Mouse (Mus musculus): ENCODE results near the gene Tenm2.

The Tenm2 gene

GRCm38 (mm10) chr11:37076989-37077598, 158.7 kb downstream of the Tenm2 start:
- no peak for DNase-seq

GRCm38 (mm10) chr11:37075349-37075748, 160.4 kb downstream of the Tenm2 start:
- no peak for DNase-seq

DNA sequence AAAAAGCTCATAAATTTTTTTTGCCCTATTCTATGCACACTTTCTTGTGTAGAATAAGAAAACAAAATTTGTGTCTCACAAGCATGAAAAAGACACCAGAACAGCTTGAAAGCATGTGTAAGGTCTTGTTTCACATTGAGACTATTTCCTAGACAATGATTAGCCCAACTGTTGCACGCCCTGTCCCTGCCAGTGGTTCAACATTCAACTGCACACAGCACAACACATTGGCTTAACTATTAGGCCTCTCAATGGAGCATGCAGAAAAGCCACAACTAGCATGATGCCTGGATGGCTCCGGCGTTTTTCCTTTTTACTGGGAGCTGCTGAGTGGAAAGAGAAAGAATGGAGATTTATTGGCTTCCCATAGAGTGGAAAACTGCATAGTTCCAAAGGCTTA, 170.3 kb downstream of the Tenm2 start:
- DNase-seq, result no peak

GRCm38 (mm10) chr11:37046671-37047070, 189.1 kb downstream of the Tenm2 start:
- peak; percentile 14 for DNase-seq

DNA sequence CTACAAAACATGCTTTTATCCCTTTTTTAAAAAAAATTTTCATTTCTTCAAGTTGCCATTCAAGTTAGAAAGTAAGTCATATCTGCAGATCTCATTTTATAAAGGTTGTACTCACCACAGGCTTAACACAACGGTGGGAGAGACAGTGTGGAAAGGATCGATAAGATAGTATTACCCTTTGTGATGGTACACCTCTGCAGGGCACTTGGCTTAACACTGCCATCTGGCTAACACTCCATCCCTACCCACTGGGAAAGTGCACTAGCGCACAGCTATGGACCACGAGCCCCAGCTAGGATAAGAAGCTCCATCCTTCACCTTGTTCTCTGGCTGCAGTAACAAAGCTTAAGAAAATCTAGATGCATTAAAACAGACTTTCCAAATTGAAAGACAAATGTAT, 194.5 kb downstream of the Tenm2 start:
- no peak for DNase-seq

- DNase-seq, result no peak
Observed at GRCm38 (mm10) chr11:37039283-37039682, 196.5 kb downstream of the Tenm2 start.

DNA sequence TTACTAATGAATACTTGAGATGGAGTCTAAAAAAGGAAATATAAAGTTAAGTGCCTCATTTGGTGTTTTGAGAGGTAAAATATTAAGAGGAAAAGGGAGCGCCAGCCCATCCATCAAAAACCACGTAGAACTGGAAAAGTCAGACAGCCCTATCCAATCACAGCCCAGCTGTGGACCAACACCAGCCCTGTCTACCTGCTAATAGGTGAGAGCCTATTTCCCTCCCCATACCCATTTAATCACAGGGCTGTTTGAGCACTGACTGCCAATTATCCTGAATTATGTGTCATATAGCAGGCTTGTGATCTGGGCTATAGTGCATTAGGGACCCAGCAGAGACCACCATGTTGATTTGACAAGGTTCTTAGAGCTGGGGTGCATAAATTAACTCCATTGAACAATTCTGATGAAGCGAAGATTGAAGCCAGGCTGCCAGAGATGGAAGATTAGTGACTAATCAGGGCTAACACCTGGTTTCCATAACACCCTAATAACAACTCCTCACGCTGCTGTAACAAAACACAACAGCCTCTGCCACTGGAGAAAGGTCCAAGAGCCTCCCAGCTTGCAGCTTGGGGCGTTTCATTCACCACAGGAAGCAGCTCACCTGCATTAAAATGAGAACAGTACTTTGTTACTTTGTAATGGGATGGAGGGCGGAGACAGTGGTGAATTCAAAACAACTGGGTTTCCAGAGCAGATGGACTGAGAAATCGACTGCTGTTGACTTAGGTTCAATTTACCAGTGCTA, 204.3 kb downstream of the Tenm2 start:
- DNase-seq, result no peak

DNA sequence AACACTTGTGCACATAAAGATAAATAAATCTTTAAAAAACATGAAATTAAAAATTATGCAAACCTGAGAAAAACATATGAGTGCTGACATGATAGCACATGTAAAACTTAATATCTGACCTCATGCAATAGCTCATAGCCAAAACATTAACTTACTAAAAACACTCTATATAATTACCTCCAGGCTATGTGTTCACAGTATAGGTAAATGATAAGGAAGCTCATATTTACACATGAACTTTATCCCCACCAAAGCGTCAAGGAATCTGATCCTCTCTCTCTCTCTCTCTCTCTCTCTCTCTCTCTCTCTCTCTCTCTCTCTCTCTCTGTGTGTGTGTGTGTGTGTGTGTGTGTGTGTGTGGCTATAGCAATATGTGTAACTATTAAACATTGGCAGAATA, 223.9 kb downstream of the Tenm2 start:
- DNase-seq, result no peak

DNA sequence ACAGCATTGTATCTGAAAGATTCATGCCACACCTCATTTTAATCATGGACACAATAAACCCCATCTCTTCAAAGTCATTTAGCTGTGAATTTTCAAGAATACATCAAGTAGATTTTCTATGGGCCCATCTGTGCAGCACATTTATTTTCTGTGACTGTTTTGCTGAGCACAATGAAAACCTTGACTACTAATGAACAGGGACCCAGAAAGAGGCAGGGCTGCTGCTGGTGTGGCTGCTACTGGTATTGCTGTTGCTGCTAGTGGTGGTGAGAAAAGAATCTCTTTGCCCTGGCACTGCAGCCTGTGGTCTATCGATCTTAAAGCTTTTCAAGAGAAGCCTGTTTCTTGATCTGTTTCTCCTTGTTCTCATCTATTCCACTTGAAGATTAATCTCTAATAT, 226.5 kb downstream of the Tenm2 start:
- no peak for DNase-seq

DNA sequence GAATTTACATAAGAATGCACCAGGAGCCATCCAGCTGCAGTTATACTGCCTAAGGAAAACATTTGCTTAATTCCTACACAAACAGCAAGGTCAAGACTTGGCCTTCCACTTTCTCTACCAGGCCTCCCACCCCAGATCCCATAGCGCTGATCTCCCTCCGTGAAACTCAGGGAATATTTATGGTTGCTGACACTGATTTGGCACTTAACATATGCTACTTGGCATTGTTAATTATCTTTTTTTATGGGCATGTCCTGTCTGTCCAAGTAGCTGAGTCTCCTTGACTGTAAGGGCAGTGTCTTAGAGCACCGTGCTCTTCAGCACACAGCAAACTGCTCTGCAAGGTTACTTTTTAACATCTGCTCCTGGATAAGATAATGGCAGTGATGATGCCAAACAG, 238.1 kb downstream of the Tenm2 start:
- no peak for DNase-seq

GRCm38 (mm10) chr11:36990895-36991294, 244.9 kb downstream of the Tenm2 start:
- DNase-seq, result peak; percentile 5

GRCm38 (mm10) chr11:36988776-36989565, 246.8 kb downstream of the Tenm2 start:
- peak; percentile 4 for DNase-seq

- no peak for DNase-seq
Observed at GRCm38 (mm10) chr11:36974142-36974541, 261.6 kb downstream of the Tenm2 start.

DNA sequence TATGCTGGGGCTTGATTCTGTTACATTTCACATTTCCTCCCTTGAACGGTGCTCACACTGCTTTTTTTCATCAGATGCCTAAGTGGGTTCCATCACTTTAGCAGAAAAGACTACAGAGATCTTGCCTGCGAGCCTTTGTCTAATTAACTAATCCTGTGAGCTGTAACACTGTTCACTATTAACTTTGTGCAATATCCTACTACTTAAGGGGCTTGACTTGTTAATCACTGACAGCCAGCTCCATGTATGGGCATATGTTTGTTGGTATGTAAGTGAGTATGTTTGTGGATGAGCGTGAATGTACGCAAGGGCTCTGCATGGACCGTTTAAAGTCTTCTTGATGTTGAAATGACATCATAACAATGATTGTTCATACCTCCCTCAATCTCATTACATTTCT, 277.7 kb downstream of the Tenm2 start:
- DNase-seq, result no peak

- DNase-seq, result no peak
Observed at GRCm38 (mm10) chr11:36941429-36941828, 294.3 kb downstream of the Tenm2 start.

DNA sequence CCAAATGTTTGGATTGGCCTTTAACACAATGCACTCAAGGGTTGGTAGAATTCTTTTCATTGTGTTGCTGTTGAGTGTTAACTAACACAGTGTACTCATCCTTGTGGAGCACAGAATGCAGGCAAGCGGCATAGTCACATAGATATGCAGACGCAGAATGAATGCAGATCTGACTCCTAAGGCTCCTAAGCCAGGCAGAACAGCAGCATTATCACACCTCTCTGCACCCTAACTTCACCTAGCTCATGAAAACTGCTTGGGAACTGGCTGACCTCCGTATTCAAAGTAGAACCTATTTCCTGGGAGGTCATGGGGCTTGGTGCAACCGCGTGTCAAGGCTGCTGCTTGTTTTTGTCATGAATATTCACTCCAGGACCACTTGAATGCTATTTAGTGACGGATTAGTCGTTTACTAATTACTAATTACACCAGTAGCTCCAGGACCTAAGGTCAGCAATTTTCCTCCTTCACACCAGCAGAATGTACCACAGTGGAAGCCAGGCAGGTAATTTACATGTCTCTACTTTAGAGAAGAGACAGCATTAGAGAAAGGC, 295.1 kb downstream of the Tenm2 start:
- DNase-seq, result no peak

DNA sequence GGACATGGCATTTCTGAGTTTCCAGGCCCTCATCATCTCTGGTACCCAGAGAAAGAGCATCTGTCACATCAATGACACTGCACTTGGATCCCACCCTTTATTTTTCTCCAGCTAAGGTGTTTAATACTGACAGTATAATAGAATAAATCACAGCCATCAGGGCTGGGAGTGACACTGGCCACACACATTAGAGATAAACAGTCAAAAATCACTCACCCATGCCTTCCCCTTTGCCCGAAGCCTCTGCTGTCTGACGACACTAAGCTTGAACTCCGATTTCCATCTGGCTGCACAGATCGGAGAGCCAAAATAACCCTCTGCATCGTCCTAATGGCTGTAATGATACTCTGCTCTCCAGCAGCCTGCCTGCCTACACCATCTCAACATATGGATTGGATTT, 305.9 kb downstream of the Tenm2 start:
- DNase-seq, result no peak

DNA sequence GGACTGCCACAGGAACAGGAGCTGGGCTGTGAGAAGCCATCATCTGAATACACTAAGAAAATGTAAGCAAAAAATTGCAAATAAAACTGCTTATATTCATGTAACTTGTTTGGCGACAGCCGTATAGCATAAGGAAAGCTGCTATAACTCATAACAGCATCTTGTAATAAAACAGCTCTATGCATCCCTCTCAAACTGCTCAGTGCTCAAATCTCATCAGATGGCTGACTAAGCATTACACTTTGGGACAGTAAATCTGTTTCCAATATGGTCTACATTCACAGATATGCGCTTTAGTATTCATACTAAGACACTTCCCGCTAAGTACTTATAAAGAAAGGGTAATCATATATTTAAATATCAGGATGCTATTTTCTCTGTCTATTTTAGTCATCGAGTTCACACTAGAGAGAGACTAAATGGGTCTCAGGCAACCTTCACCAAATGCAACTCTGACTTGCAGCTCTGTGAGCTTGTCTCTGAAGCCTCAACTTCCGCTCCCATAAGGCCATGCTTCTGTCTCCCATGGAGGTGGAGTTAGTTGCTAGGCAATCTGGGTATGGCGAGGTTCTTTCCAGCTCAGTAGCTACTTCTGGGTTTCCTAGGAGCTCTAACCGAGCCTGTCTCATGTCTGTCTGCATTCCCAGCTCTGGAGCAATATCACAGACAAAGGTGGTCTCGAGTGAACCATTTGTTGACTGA, 308.9 kb downstream of the Tenm2 start:
- DNase-seq, result no peak

- no peak for DNase-seq
Observed at GRCm38 (mm10) chr11:36919301-36919700, 316.5 kb downstream of the Tenm2 start.

GRCm38 (mm10) chr11:36911406-36911805, 324.4 kb downstream of the Tenm2 start:
- DNase-seq, result peak; percentile 5

DNA sequence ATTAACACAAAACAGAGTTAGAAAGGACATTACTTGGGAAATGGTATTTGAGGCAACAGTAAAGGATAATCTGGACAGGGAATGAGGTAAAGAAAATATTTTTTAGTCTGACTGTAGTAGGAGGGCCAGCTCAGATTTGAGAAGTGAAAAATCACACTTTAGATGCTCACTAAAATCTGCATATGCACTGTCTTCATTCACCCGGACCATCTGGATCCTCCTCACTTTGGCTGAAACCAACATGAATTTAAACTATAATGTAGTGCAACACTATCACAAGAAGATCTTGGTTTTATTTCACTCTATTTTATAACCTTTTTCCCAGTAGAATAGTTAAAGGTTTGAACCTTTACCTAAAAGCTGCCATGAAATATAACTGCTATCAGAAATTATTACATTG, 326.7 kb downstream of the Tenm2 start:
- no peak for DNase-seq

DNA sequence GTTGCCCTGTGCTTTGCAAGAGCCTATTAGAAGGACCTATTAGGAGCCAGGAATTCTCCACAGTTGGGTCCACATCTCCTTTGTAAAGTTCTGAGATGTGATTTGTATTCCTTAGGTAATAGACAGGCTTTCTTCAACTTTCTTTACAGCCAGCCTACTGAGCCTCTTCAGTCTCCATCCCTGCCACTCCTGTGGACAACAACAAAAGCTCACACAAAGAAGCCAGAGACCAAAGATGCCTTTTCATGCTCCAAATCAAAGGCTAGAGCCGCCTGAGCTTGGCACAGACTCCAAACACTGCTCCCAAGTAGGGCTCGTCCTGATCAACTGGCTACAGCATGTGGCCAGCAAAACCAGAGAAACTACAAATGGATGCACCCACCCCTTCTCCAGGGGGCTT, 333.5 kb downstream of the Tenm2 start:
- DNase-seq, result no peak

- no peak for DNase-seq
Observed at GRCm38 (mm10) chr11:36893061-36893460, 342.7 kb downstream of the Tenm2 start.

All from lung, postnatal 10 days (tissue).